Mouse (Mus musculus) cortical plate, adult 2 months (tissue): Measurements from ENCODE around the gene Ager. TPM values are rescaled to one million over a fixed set of nuclear protein-coding genes. Genes with fewer than 3 reads are reported as not detected.

Source experiments
- H3K27ac ChIP-seq: fragments of 200-500 bp; 2 replicates; pipeline ENCODE4 v1.5.1; 2012; ENCODE audit warnings: low read length, control low read depth, inconsistent platforms; ENCODE audit not compliant: insufficient read depth
- H3K4me1 ChIP-seq: fragments of 200-500 bp; 2 replicates; pipeline ENCODE4 v1.6.1; 2011; ENCODE audit warnings: low read length; ENCODE audit not compliant: control insufficient read depth, insufficient read depth
- H3K4me3 ChIP-seq: fragments of 200-500 bp; 2 replicates; pipeline ENCODE4 v1.5.1; 2011; ENCODE audit warnings: mild to moderate bottlenecking, low read length, control low read depth; ENCODE audit not compliant: insufficient read depth
- CTCF ChIP-seq: fragments of 200-500 bp; IDR thresholded peaks from 2 replicates; pipeline ENCODE4 v1.5.1; 2011; ENCODE audit warnings: mild to moderate bottlenecking, control low read depth, low read length; ENCODE audit not compliant: insufficient read depth; ENCODE audit errors: extremely low read depth
- POLR2A ChIP-seq: fragments of 200-500 bp; IDR thresholded peaks from 2 replicates; pipeline ENCODE4 v1.6.1; 2011; ENCODE audit warnings: mild to moderate bottlenecking, low read length, control low read depth; ENCODE audit not compliant: insufficient read depth; ENCODE audit errors: extremely low read depth
- polyA plus RNA-seq: library from polyadenylated mRNA; depleted of rRNA; stranded (reverse); fragments of >200 nt; gene quantifications from 2 replicates; pipeline ENCODE4 v1.2.3, GENCODE M21; 2012

Ager gene
- polyA plus RNA-seq, 1 experiment, result 1.6 TPM

GRCm38 (mm10) chr17:34562595-34562994 lies 35.1 kb upstream of the Ager start:
- H3K27ac ChIP-seq, result no peak overlapping the region
- no peak for TF ChIP-seq CTCF
- TF ChIP-seq POLR2A, result no peak
- H3K4me1 ChIP-seq, result no peaks in the 10 kb centered on the region
- H3K4me3 ChIP-seq, result no peak overlapping the region

- H3K27ac ChIP-seq, result no peak overlapping the region
- TF ChIP-seq CTCF, result no peak
- TF ChIP-seq POLR2A, result no peak
- no peaks in the 10 kb centered on the region for H3K4me1 ChIP-seq
- H3K4me3 ChIP-seq, result no peak overlapping the region
These were observed 34.3 kb upstream of the Ager start for GRCm38 (mm10) chr17:34563354-34563753.

GRCm38 (mm10) chr17:34564003-34564421 lies 33.6 kb upstream of the Ager start, which contains the start of gene Notch4:
Gene Notch4 (plus strand): TSS chr17:34564268.
- H3K4me1 ChIP-seq, result no peaks in the 10 kb centered on the region
- TF ChIP-seq POLR2A (no peak), CTCF (no peak)
- H3K27ac ChIP-seq, result peak within 1 kb of the TSS; percentile 81
- peak within 1 kb of the TSS; percentile 17; the same call in 1 of the 2 replicates for H3K4me3 ChIP-seq

- TF ChIP-seq POLR2A (0 out of 2 replicates have a peak, but pooled peaks have one; percentile 24), CTCF (no peak)
- peak overlapping the region; percentile 81 for H3K27ac ChIP-seq
- H3K4me1 ChIP-seq, result no peaks in the 10 kb centered on the region
- H3K4me3 ChIP-seq, result peak overlapping the region; percentile 17; the same call in 1 of the 2 replicates
These were observed 32.9 kb upstream of the Ager start for GRCm38 (mm10) chr17:34564796-34565195.

- TF ChIP-seq POLR2A, result no peak
- no peaks in the 10 kb centered on the region for H3K4me1 ChIP-seq
- H3K4me3 ChIP-seq, result no peak overlapping the region
These were observed 30.4 kb upstream of the Ager start for GRCm38 (mm10) chr17:34567311-34567710.

GRCm38 (mm10) chr17:34568421-34568820 lies 29.2 kb upstream of the Ager start:
- Histone ChIP-seq H3K27ac (no peak overlapping the region), H3K4me3 (no peak overlapping the region), H3K4me1 (no peaks in the 10 kb centered on the region)
- TF ChIP-seq CTCF, result no peak
- TF ChIP-seq POLR2A, result no peak

More at GRCm38 (mm10) chr17:34567311-34567710, 30.4 kb upstream of the Ager start:
- no peak overlapping the region for H3K27ac ChIP-seq

GRCm38 (mm10) chr17:34569919-34570318 lies 27.7 kb upstream of the Ager start:
- no peak overlapping the region for H3K4me3 ChIP-seq
- H3K27ac ChIP-seq, result no peak overlapping the region
- H3K4me1 ChIP-seq, result no peaks in the 10 kb centered on the region
- no peak for TF ChIP-seq POLR2A
- no peak for TF ChIP-seq CTCF

- H3K4me3 ChIP-seq, result no peak overlapping the region
- H3K4me1 ChIP-seq, result no peaks in the 10 kb centered on the region
- TF ChIP-seq CTCF, result peak; percentile 28; the same call in 1 of the 2 replicates
- TF ChIP-seq POLR2A, result no peak
These were observed 25.8 kb upstream of the Ager start for GRCm38 (mm10) chr17:34571875-34572274.

GRCm38 (mm10) chr17:34572361-34572760 lies 25.3 kb upstream of the Ager start:
- no peak overlapping the region for H3K27ac ChIP-seq
- no peak overlapping the region for H3K4me3 ChIP-seq
- TF ChIP-seq POLR2A (no peak), CTCF (no peak)

More at GRCm38 (mm10) chr17:34571875-34572274, 25.8 kb upstream of the Ager start:
- no peak overlapping the region for H3K27ac ChIP-seq

GRCm38 (mm10) chr17:34576577-34576976 lies 21.1 kb upstream of the Ager start:
- Histone ChIP-seq H3K4me3 (no peak overlapping the region), H3K27ac (no peak overlapping the region), H3K4me1 (no peaks in the 10 kb centered on the region)
- TF ChIP-seq POLR2A (no peak), CTCF (no peak)

More at GRCm38 (mm10) chr17:34572361-34572760, 25.3 kb upstream of the Ager start:
- no peaks in the 10 kb centered on the region for H3K4me1 ChIP-seq
